Mouse (Mus musculus): ENCODE measurements around the gene Bhlhe41. TPM values are rescaled to one million over a fixed set of nuclear protein-coding genes. Genes with fewer than 3 reads are reported as not detected.

Bhlhe41 gene
- polyA plus RNA-seq, 2 experiments, result 0.07 to 0.13 TPM

DNA sequence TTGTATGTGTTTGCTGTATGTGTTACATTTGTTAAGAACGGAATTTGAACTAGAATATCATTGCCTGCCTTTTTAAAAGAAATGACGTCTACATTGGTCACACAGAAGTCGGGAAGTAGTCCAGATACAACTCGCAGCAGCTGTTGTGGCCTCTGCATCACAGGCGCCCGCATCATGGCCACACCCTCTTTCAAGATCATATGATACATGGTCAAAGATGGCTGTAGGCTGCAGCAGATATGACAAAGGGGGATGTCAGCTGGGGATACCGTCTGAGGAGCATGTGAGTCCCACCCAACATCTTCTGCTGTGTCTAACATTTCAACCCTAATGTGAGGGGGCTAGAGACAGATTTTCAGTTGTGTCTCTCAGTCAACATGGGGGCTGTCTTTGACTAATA, 6.7 kb upstream of the Bhlhe41 start:
- no peak for TF ChIP-seq EP300 (IDR thresholded peaks at IDR 0.05; ENCODE audit: low read depth)
- no peak for TF ChIP-seq CTCF (IDR thresholded peaks at IDR 0.05; ENCODE audit: low read depth)
- H3K27me3 ChIP-seq (ENCODE audit: control insufficient read depth, insufficient read depth, low read length), result peaks cover 5% of the 10 kb centered on the region
- WGBS (ENCODE audit: insufficient replicate concordance), result 58% methylated on average over 7 of the region's 7 CpGs

GRCm38 (mm10) chr6:145870991-145871390, 5.6 kb upstream of the Bhlhe41 start:
- peaks cover 16% of the 10 kb centered on the region for H3K27me3 ChIP-seq (ENCODE audit: control insufficient read depth, insufficient read depth, low read length)
- no peaks in the 10 kb centered on the region for H3K4me1 ChIP-seq (replicated peaks; ENCODE audit: control insufficient read depth in 2 of 2, insufficient read depth in 2 of 2, low read length in 1 of 2)
- ATAC-seq (ENCODE audit: insufficient read depth) (no peak), DNase-seq (ENCODE audit: low read depth in 3 of 3, low spot score in 3 of 3) (no peak)
- no peak overlapping the region for H3K27ac ChIP-seq
- no peak overlapping the region for H3K4me2 ChIP-seq (ENCODE audit: low read depth)
- 27% methylated on average over 4 of the region's 4 CpGs for WGBS (ENCODE audit: insufficient replicate concordance)
- H3K9ac ChIP-seq (replicated peaks), result no peak overlapping the region
- no peak overlapping the region for H3K4me3 ChIP-seq (ENCODE audit: insufficient read depth in 1 of 2, low read depth in 2 of 2, low read length in 2 of 2)
- no peaks in the 10 kb centered on the region for H3K9me3 ChIP-seq (ENCODE audit: control insufficient read depth, low read length)
- TF ChIP-seq EP300 (IDR thresholded peaks at IDR 0.05; ENCODE audit: low read depth) (no peak), CTCF (IDR thresholded peaks at IDR 0.05; ENCODE audit: low read depth) (no peak)
- no peaks in the 10 kb centered on the region for H3K36me3 ChIP-seq (replicated peaks; ENCODE audit: control insufficient read depth, insufficient read depth, low read depth)

More for the DNA sequence above, 6.7 kb upstream of the Bhlhe41 start:
- H3K9ac ChIP-seq (replicated peaks), result no peak overlapping the region
- no peak overlapping the region for H3K4me2 ChIP-seq (ENCODE audit: low read depth)
- no peak overlapping the region for H3K27ac ChIP-seq
- H3K36me3 ChIP-seq (replicated peaks; ENCODE audit: control insufficient read depth, insufficient read depth, low read depth), result no peaks in the 10 kb centered on the region
- no peak overlapping the region for H3K4me3 ChIP-seq (ENCODE audit: insufficient read depth in 1 of 2, low read depth in 2 of 2, low read length in 2 of 2)
- no peak for DNase-seq (ENCODE audit: low read depth in 3 of 3, low spot score in 3 of 3)
- ATAC-seq (ENCODE audit: insufficient read depth), result no peak
- no peaks in the 10 kb centered on the region for H3K4me1 ChIP-seq (replicated peaks; ENCODE audit: control insufficient read depth in 2 of 2, insufficient read depth in 2 of 2, low read length in 1 of 2)
- no peaks in the 10 kb centered on the region for H3K9me3 ChIP-seq (ENCODE audit: control insufficient read depth, low read length)

DNA sequence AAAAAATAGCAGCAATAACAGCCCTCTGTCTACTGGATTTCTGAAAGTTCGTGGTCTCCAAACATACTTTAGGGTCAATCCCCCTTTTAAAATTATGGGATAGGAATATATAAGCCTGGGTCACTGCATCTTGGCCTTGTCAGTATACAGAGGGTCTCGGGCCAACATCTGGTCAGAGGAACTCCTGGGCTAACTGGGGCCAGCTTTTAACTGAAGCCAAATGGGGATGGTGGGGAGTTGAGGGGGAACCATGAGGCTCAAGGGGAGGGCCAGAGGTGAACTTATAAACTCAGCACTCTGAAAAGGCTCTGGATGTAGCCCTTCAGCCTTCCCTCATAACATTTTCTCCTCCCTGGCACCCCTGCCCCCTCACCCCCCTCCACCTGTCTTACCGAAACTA, 1.8 kb upstream of the Bhlhe41 start:
- 44% methylated on average over 3 of the region's 3 CpGs for WGBS (ENCODE audit: insufficient replicate concordance)

GRCm38 (mm10) chr6:145865886-145866851, 811 bp upstream of the Bhlhe41 start:
- no peaks in the 10 kb centered on the region for H3K4me1 ChIP-seq (replicated peaks; ENCODE audit: control insufficient read depth in 2 of 2, insufficient read depth in 2 of 2, low read length in 1 of 2)
- TF ChIP-seq EP300 (IDR thresholded peaks at IDR 0.05; ENCODE audit: low read depth) (no peak), CTCF (IDR thresholded peaks at IDR 0.05; ENCODE audit: low read depth) (no peak)
- DNase-seq (ENCODE audit: low read depth in 3 of 3, low spot score in 3 of 3), result no peak
- no peaks in the 10 kb centered on the region for H3K9me3 ChIP-seq (ENCODE audit: control insufficient read depth, low read length)
- peaks cover 59% of the 10 kb centered on the region for H3K27me3 ChIP-seq (ENCODE audit: control insufficient read depth, insufficient read depth, low read length)
- H3K4me3 ChIP-seq (ENCODE audit: insufficient read depth in 1 of 2, low read depth in 2 of 2, low read length in 2 of 2), result peak overlapping the region; percentile 29 to 46
- H3K36me3 ChIP-seq (replicated peaks; ENCODE audit: control insufficient read depth, insufficient read depth, low read depth), result no peaks in the 10 kb centered on the region
- no peak for ATAC-seq (ENCODE audit: insufficient read depth)
- under 1% methylated on average over 63 of the region's 69 CpGs for WGBS (ENCODE audit: insufficient replicate concordance)
- H3K9ac ChIP-seq (replicated peaks), result no peak overlapping the region
- no peak overlapping the region for H3K27ac ChIP-seq
- H3K4me2 ChIP-seq (ENCODE audit: low read depth), result peak overlapping the region; percentile 47

More for the DNA sequence above, 1.8 kb upstream of the Bhlhe41 start:
- H3K9me3 ChIP-seq (ENCODE audit: control insufficient read depth, low read length), result no peaks in the 10 kb centered on the region
- TF ChIP-seq CTCF (IDR thresholded peaks at IDR 0.05; ENCODE audit: low read depth) (no peak), EP300 (IDR thresholded peaks at IDR 0.05; ENCODE audit: low read depth) (no peak)
- peaks cover 54% of the 10 kb centered on the region for H3K27me3 ChIP-seq (ENCODE audit: control insufficient read depth, insufficient read depth, low read length)
- no peak overlapping the region for H3K4me3 ChIP-seq (ENCODE audit: insufficient read depth in 1 of 2, low read depth in 2 of 2, low read length in 2 of 2)
- ATAC-seq (ENCODE audit: insufficient read depth), result no peak
- H3K27ac ChIP-seq, result no peak overlapping the region
- DNase-seq (ENCODE audit: low read depth in 3 of 3, low spot score in 3 of 3), result no peak
- H3K9ac ChIP-seq (replicated peaks), result no peak overlapping the region
- no peak overlapping the region for H3K4me2 ChIP-seq (ENCODE audit: low read depth)
- H3K4me1 ChIP-seq (replicated peaks; ENCODE audit: control insufficient read depth in 2 of 2, insufficient read depth in 2 of 2, low read length in 1 of 2), result no peaks in the 10 kb centered on the region
- H3K36me3 ChIP-seq (replicated peaks; ENCODE audit: control insufficient read depth, insufficient read depth, low read depth), result no peaks in the 10 kb centered on the region

DNA sequence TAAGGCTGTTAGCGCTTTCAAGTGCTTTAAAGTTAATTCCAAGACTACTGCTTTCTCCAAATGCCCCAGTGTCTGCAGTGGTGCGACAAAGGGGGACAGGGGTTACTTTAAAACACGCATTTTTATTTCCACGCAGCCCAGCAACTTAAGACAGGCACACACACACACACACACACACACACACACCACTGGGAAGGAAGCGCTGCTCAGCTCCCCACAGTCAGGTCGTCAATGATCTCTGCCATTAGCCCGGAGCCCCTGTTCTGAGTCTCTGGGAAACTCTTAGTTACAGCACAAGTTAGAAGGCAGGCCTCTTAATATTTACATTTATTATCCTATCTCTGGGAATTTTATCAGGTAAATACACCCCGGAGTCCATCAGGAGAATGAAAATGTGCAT, 1.2 kb downstream of the Bhlhe41 start:
- Histone ChIP-seq H3K4me1 (replicated peaks; ENCODE audit: control insufficient read depth in 2 of 2, insufficient read depth in 2 of 2, low read length in 1 of 2) (no peaks in the 10 kb centered on the region), H3K9ac (replicated peaks) (no peak overlapping the region), H3K4me2 (ENCODE audit: low read depth) (no peak overlapping the region), H3K36me3 (replicated peaks; ENCODE audit: control insufficient read depth, insufficient read depth, low read depth) (no peaks in the 10 kb centered on the region), H3K27me3 (ENCODE audit: control insufficient read depth, insufficient read depth, low read length) (peaks cover 59% of the 10 kb centered on the region), H3K9me3 (ENCODE audit: control insufficient read depth, low read length) (no peaks in the 10 kb centered on the region), H3K4me3 (ENCODE audit: insufficient read depth in 1 of 2, low read depth in 2 of 2, low read length in 2 of 2) (no peak overlapping the region), H3K27ac (no peak overlapping the region)
- TF ChIP-seq CTCF (IDR thresholded peaks at IDR 0.05; ENCODE audit: low read depth), result no peak
- DNase-seq (ENCODE audit: low read depth in 3 of 3, low spot score in 3 of 3), result no peak
- 4% methylated on average over 8 of the region's 8 CpGs for WGBS (ENCODE audit: insufficient replicate concordance)
- no peak for ATAC-seq (ENCODE audit: insufficient read depth)
